Mouse (Mus musculus): ENCODE results near the gene Syne2.
"Not testable (repeated sequence)": the region's sequence is repeated elsewhere in the genome, so short reads cannot be mapped to it uniquely, and the experiment has no call there.

Gene Syne2

GRCm38 (mm10) chr12:75817959-75818452 lies at the start of gene Syne2:
Syne2 (plus strand) TSS chr12:75818134.
- DNase-seq (ENCODE audit: low spot score in 2 of 2) = peak; percentile 32 to 67

- DNase-seq (ENCODE audit: low spot score in 2 of 2) = no peak
These were observed 46.5 kb upstream of the Syne2 start for GRCm38 (mm10) chr12:75771410-75771809.

GRCm38 (mm10) chr12:75772424-75773034 lies 45.4 kb upstream of the Syne2 start:
- DNase-seq (ENCODE audit: low spot score in 2 of 2) = peak in 1 of 2 experiments; percentile 13

GRCm38 (mm10) chr12:75781445-75781844 lies 36.5 kb upstream of the Syne2 start:
- DNase-seq (ENCODE audit: low spot score in 2 of 2) = no peak

- DNase-seq (ENCODE audit: low spot score in 2 of 2) = no peak
These were observed 35.9 kb upstream of the Syne2 start for GRCm38 (mm10) chr12:75781995-75782394.

- DNase-seq (ENCODE audit: low spot score in 2 of 2) = no peak
These were observed 33.6 kb upstream of the Syne2 start for GRCm38 (mm10) chr12:75784271-75784751.

- not testable (repeated sequence) for DNase-seq (ENCODE audit: low spot score in 2 of 2)
These were observed 31.3 kb upstream of the Syne2 start for GRCm38 (mm10) chr12:75786681-75787080.

GRCm38 (mm10) chr12:75789451-75789850 lies 28.5 kb upstream of the Syne2 start:
- peak; percentile 31 to 41 for DNase-seq (ENCODE audit: low spot score in 2 of 2)

- DNase-seq (ENCODE audit: low spot score in 2 of 2) = no peak
These were observed 23.4 kb upstream of the Syne2 start for GRCm38 (mm10) chr12:75794527-75794926.

- no peak for DNase-seq (ENCODE audit: low spot score in 2 of 2)
These were observed 21.4 kb upstream of the Syne2 start for GRCm38 (mm10) chr12:75796510-75796909.

- no peak for DNase-seq (ENCODE audit: low spot score in 2 of 2)
These were observed 11.7 kb upstream of the Syne2 start for GRCm38 (mm10) chr12:75806281-75806680.

GRCm38 (mm10) chr12:75813766-75814165 lies 4.2 kb upstream of the Syne2 start:
- no peak for DNase-seq (ENCODE audit: low spot score in 2 of 2)

- DNase-seq (ENCODE audit: low spot score in 2 of 2) = no peak
These were observed 3.4 kb upstream of the Syne2 start for GRCm38 (mm10) chr12:75814551-75814950.

- no peak for DNase-seq (ENCODE audit: low spot score in 2 of 2)
These were observed 715 bp upstream of the Syne2 start for GRCm38 (mm10) chr12:75816981-75817856.

GRCm38 (mm10) chr12:75818453-75819434 lies 810 bp downstream of the Syne2 start:
- DNase-seq (ENCODE audit: low spot score in 2 of 2) = peak in 1 of 2 experiments; percentile 42

GRCm38 (mm10) chr12:75819481-75819880 lies 1.5 kb downstream of the Syne2 start:
- DNase-seq (ENCODE audit: low spot score in 2 of 2) = no peak

- DNase-seq (ENCODE audit: low spot score in 2 of 2) = no peak
These were observed 2.3 kb downstream of the Syne2 start for GRCm38 (mm10) chr12:75820216-75820615.

GRCm38 (mm10) chr12:75822122-75822521 lies 4.2 kb downstream of the Syne2 start:
- DNase-seq (ENCODE audit: low spot score in 2 of 2) = no peak

GRCm38 (mm10) chr12:75823475-75823874 lies 5.5 kb downstream of the Syne2 start:
- DNase-seq (ENCODE audit: low spot score in 2 of 2) = no peak

GRCm38 (mm10) chr12:75825458-75825857 lies 7.5 kb downstream of the Syne2 start:
- no peak for DNase-seq (ENCODE audit: low spot score in 2 of 2)

- no peak for DNase-seq (ENCODE audit: low spot score in 2 of 2)
These were observed 8.9 kb downstream of the Syne2 start for GRCm38 (mm10) chr12:75826699-75827353.
